Mouse (Mus musculus) C2C12 (cell line): ENCODE results near the gene Mark3. TPM values are rescaled to one million over a fixed set of nuclear protein-coding genes. Genes with fewer than 3 reads are reported as not detected.
A peak's percentile ranks its signal among the peaks of the same experiment; 100 is the strongest.
"Not testable (repeated sequence)": the region's sequence is repeated elsewhere in the genome, so short reads cannot be mapped to it uniquely, and the experiment has no call there.

ENCODE experiments used
- H3K27me3 ChIP-seq: one replicate; pipeline ENCODE4 v1.6.1; 2011; ENCODE audit not compliant: control insufficient read depth, insufficient read depth, insufficient read length
- H3K36me3 ChIP-seq: one replicate; pipeline ENCODE4 v1.6.1; 2011; ENCODE audit not compliant: control insufficient read depth, insufficient read depth
- H3K4me3 ChIP-seq: one replicate; pipeline ENCODE4 v1.5.1; 2011; ENCODE audit warnings: mild to moderate bottlenecking, control low read depth; ENCODE audit not compliant: poor library complexity, insufficient read depth, severe bottlenecking
- H3K79me2 ChIP-seq: one replicate; pipeline ENCODE4 v1.6.1; 2011; ENCODE audit not compliant: control insufficient read depth, insufficient read depth
- H3K79me3 ChIP-seq: one replicate; pipeline ENCODE4 v1.6.1; 2011; ENCODE audit warnings: low read depth, control low read depth
- H3ac ChIP-seq: one replicate; pipeline ENCODE3; 2011; ENCODE audit warnings: low read depth; ENCODE audit not compliant: control insufficient read depth, insufficient read length
- CEBPB ChIP-seq: IDR thresholded peaks from one replicate; pipeline ENCODE4 v1.6.1; 2011; ENCODE audit warnings: low read depth, mild to moderate bottlenecking, control low read depth, moderate library complexity
- CTCF ChIP-seq: IDR thresholded peaks from one replicate; pipeline ENCODE4 v1.5.1; 2011; ENCODE audit not compliant: control insufficient read depth, insufficient read depth, insufficient read length
- FOSL1 ChIP-seq: IDR thresholded peaks from one replicate; pipeline ENCODE4 v1.8.0; 2011; ENCODE audit warnings: mild to moderate bottlenecking, low read length; ENCODE audit not compliant: poor library complexity, insufficient read depth, severe bottlenecking
- MAX ChIP-seq: IDR thresholded peaks from one replicate; pipeline ENCODE4 v1.6.1; 2011; ENCODE audit warnings: mild to moderate bottlenecking, control low read depth
- MYOD1 ChIP-seq: IDR thresholded peaks from one replicate; pipeline ENCODE4 v1.6.1; 2011; ENCODE audit warnings: low read depth; ENCODE audit not compliant: control insufficient read depth, insufficient read length
- MYOG ChIP-seq: IDR thresholded peaks from one replicate; pipeline ENCODE4 v1.6.1; 2011; ENCODE audit not compliant: control insufficient read depth, insufficient read length; ENCODE audit errors: extremely low read depth
- USF1 ChIP-seq: IDR thresholded peaks from one replicate; pipeline ENCODE4 v1.6.1; 2011; ENCODE audit warnings: low read depth, mild to moderate bottlenecking, control low read depth, moderate library complexity
- polyA plus RNA-seq: library from polyadenylated mRNA; unstranded; fragments of >200 nt; fragmentation: generic; extraction: Trizol; gene quantifications from one replicate; pipeline ENCODE4 v1.2.1, GENCODE M21; 2012; ENCODE audit warnings: missing spikeins

The Mark3 gene
- polyA plus RNA-seq, 1 experiment = 35.0 TPM

GRCm38 (mm10) chr12:111655695-111656094 lies 81.4 kb downstream of the Mark3 start:
- H3ac ChIP-seq = no peak overlapping the region
- no peaks in the 10 kb centered on the region for H3K79me3 ChIP-seq
- H3K79me2 ChIP-seq = peaks cover 6% of the 10 kb centered on the region
- no peak overlapping the region for H3K4me3 ChIP-seq
- H3K36me3 ChIP-seq = peaks cover 46% of the 10 kb centered on the region
- H3K27me3 ChIP-seq = no peaks in the 10 kb centered on the region
- TF ChIP-seq MYOD1 (no peak), CEBPB (no peak), MAX (no peak), CTCF (no peak), USF1 (no peak), MYOG (no peak), FOSL1 (no peak)

GRCm38 (mm10) chr12:111659331-111659730 lies 85.0 kb downstream of the Mark3 start:
- Histone ChIP-seq H3K4me3 (no peak overlapping the region), H3ac (no peak overlapping the region), H3K27me3 (no peaks in the 10 kb centered on the region), H3K79me2 (no peaks in the 10 kb centered on the region), H3K79me3 (no peaks in the 10 kb centered on the region), H3K36me3 (peaks cover 31% of the 10 kb centered on the region)
- TF ChIP-seq MYOG = no peak

GRCm38 (mm10) chr12:111660628-111661027 lies 86.3 kb downstream of the Mark3 start:
- TF ChIP-seq MAX (no peak), MYOG (no peak), CEBPB (no peak), FOSL1 (no peak), MYOD1 (no peak), CTCF (no peak), USF1 (no peak)
- H3ac ChIP-seq = no peak overlapping the region
- no peaks in the 10 kb centered on the region for H3K79me2 ChIP-seq
- peaks cover 20% of the 10 kb centered on the region for H3K36me3 ChIP-seq
- H3K4me3 ChIP-seq = no peak overlapping the region
- H3K27me3 ChIP-seq = no peaks in the 10 kb centered on the region
- H3K79me3 ChIP-seq = no peaks in the 10 kb centered on the region

GRCm38 (mm10) chr12:111661554-111661953 lies 87.2 kb downstream of the Mark3 start:
- H3K27me3 ChIP-seq, H3K79me2 ChIP-seq, H3K4me3 ChIP-seq, H3ac ChIP-seq, H3K79me3 ChIP-seq: not testable (repeated sequence)
- peaks cover 12% of the 10 kb centered on the region for H3K36me3 ChIP-seq

GRCm38 (mm10) chr12:111663228-111664143 lies 89.2 kb downstream of the Mark3 start:
- TF ChIP-seq CEBPB (no peak), MYOD1 (peak; percentile 81)
- no peaks in the 10 kb centered on the region for H3K27me3 ChIP-seq
- no peaks in the 10 kb centered on the region for H3K79me3 ChIP-seq
- H3K36me3 ChIP-seq = peaks cover 6% of the 10 kb centered on the region
- H3K79me2 ChIP-seq = no peaks in the 10 kb centered on the region
- no peak overlapping the region for H3K4me3 ChIP-seq
- no peak overlapping the region for H3ac ChIP-seq

- Histone ChIP-seq H3K79me2 (no peaks in the 10 kb centered on the region), H3K79me3 (no peaks in the 10 kb centered on the region), H3K36me3 (peaks cover 6% of the 10 kb centered on the region), H3ac (no peak overlapping the region), H3K27me3 (no peaks in the 10 kb centered on the region), H3K4me3 (no peak overlapping the region)
- TF ChIP-seq USF1 = no peak
- TF ChIP-seq MYOG = no peak
- peak; percentile 99 for TF ChIP-seq MYOD1
Measured at GRCm38 (mm10) chr12:111664144-111664634, 89.9 kb downstream of the Mark3 start.
